Mouse (Mus musculus) forebrain, embryonic 16.5 days (tissue): ENCODE measurements around the gene Epb41l3. TPM values are rescaled to one million over a fixed set of nuclear protein-coding genes. Genes with fewer than 3 reads are reported as not detected.

Experiments used
- ATAC-seq: fragments of 200-750 bp; cut with Nextera tagmentation; 2 replicates; pipeline ENCODE4 v1.8.0; 2017; ENCODE audit warnings: mild to moderate bottlenecking, moderate library complexity
- H3K27ac ChIP-seq: fragments of 300-500 bp; sonication (generic); 2 replicates; pipeline ENCODE4 v1.5.1; 2014; ENCODE audit warnings: low read length, control low read depth
- H3K27me3 ChIP-seq: fragments of 300-500 bp; sonication (generic); replicated peaks from 2 replicates; pipeline ENCODE4 v1.6.1; 2014; ENCODE audit warnings: low read length; ENCODE audit not compliant: control insufficient read depth, insufficient read depth
- H3K36me3 ChIP-seq: fragments of 300-500 bp; sonication (generic); 2 replicates; pipeline ENCODE4 v1.6.1; 2014; ENCODE audit not compliant: control insufficient read depth, insufficient read depth
- H3K4me1 ChIP-seq: fragments of 300-500 bp; sonication (generic); replicated peaks from 2 replicates; pipeline ENCODE4 v1.6.1; 2014; ENCODE audit warnings: low read length; ENCODE audit not compliant: control insufficient read depth, insufficient read depth
- H3K4me2 ChIP-seq: fragments of 300-500 bp; sonication (generic); 2 replicates; pipeline ENCODE4 v1.6.1; 2014; ENCODE audit warnings: mild to moderate bottlenecking, low read length, control low read depth
- H3K4me3 ChIP-seq: fragments of 300-500 bp; sonication (generic); replicated peaks from 2 replicates; pipeline ENCODE4 v1.5.1; 2014; ENCODE audit warnings: mild to moderate bottlenecking, low read length, control low read depth
- H3K9ac ChIP-seq: fragments of 300-500 bp; sonication (generic); replicated peaks from 2 replicates; pipeline ENCODE4 v1.6.1; 2014; ENCODE audit warnings: low read depth, low read length, control low read depth
- H3K9me3 ChIP-seq: fragments of 300-500 bp; sonication (generic); 2 replicates; pipeline ENCODE4 v1.6.1; 2016; ENCODE audit warnings: low read length; ENCODE audit not compliant: control insufficient read depth
- WGBS: fragments of 180-500 bp; shearing (Covaris S2); extraction: QIAGEN DNeasy Blood & Tissue Kit; methylation state at CpG from one replicate; pipeline ENCODE4 v1.1.7; 2014; 5-methylcytosine and 5-hydroxymethylcytosine counted together
- polyA plus RNA-seq: library from polyadenylated mRNA; unstranded; fragments of >200 nt; fragmentation: Nextera tagmentation; extraction: Ambion mirVana; gene quantifications from 2 replicates; pipeline ENCODE4 v1.2.1, GENCODE M21; 2015

Epb41l3 gene
- polyA plus RNA-seq, 1 experiment from 2014 or later = 84.2 TPM

DNA sequence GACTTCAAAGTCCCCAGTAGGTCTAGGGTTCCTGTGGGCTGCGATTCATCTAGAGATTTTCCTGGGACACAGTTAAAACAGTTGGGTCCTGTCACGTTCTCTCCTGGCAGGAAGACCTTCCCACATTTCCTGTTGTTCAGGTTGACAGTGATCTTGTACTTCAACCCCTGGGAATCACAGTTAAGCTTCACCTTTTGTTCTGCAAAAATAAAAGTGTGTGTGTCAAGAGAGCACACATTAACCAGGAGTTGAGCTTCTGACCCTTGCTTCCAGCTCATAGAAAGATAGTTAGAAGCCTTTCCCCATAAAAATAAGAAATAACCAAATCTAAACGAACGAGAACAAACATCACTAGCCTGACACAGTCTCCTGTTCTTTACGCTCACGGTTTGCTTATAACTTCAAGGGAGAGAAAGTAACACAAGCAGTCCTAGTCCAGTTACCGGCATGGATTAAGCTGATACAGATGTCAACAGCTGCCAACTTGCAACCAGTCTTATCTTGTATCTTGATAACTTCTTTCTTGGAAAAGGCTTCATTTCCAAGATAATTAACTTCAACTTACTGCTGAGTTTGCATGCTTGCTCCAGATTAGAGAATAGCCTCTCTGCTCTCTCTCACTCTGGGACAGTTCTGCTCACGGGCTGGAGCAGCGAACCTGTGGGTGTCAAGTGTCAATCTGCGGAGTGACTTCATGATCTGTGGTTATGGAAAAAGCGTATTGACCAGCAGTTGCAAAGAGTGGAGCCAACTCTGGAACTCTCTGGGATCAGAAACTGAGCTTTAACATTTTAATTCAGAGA, 7.3 kb upstream of the Epb41l3 start:
- Histone ChIP-seq H3K4me2 (no peak overlapping the region), H3K4me1 (no peaks in the 10 kb centered on the region), H3K27ac (no peak overlapping the region), H3K27me3 (no peaks in the 10 kb centered on the region), H3K9ac (no peak overlapping the region), H3K36me3 (no peaks in the 10 kb centered on the region), H3K9me3 (no peaks in the 10 kb centered on the region), H3K4me3 (no peak overlapping the region)
- ATAC-seq = no peak
- WGBS = 77% methylated on average over 11 of the region's 11 CpGs

DNA sequence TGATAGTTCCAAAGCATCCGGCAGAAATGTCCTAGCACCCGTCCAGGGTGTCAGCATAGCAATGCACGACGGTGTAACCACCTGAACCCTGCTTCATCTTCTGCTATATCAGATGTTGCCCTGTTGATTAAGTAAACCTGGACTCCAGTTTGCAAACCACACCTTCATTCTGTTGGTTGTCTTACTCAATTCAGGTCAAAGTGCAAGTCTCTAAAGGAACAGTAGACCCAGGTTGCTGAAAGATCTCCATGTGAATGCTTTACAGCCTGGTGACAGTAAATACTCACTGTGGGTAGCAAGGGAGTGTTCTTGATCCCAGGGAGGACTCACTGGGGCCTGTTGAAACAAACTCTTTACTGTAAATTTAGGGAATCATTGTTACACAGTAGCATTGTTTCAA, 1.4 kb upstream of the Epb41l3 start:
- Histone ChIP-seq H3K27me3 (peaks cover 12% of the 10 kb centered on the region; the same call in 1 of the 2 replicates), H3K9me3 (no peaks in the 10 kb centered on the region), H3K27ac (no peak overlapping the region), H3K36me3 (no peaks in the 10 kb centered on the region), H3K9ac (no peak overlapping the region), H3K4me2 (no peak overlapping the region), H3K4me1 (peaks cover 9% of the 10 kb centered on the region), H3K4me3 (no peak overlapping the region)
- WGBS = 86% methylated on average over 4 of the region's 4 CpGs
- no peak for ATAC-seq

DNA sequence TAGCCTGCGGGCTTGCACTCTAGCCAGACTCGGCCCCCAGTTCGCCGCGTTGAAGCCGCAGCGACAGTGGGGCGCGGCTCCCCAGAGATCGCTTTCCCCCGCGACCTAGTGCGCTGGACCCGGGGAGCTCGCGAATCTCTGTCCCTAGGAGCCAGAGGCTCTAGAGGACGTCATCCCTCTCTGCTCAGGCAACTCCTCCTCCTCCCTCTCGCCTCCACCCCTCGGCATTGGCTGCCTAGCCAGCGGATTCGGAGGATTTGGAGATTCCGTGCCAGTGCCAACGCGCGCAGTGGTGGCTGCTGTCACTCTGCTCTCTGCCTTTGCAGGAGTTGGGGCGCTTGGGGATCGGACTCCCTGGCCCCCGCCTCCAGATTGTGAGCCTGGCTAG, 749 bp downstream of the Epb41l3 start:
- Histone ChIP-seq H3K4me1 (peaks cover 9% of the 10 kb centered on the region), H3K9ac (peak overlapping the region; percentile 47), H3K4me2 (peak overlapping the region; percentile 98), H3K27me3 (peaks cover 12% of the 10 kb centered on the region; the same call in 1 of the 2 replicates), H3K4me3 (peak overlapping the region; percentile 55), H3K9me3 (no peaks in the 10 kb centered on the region), H3K36me3 (no peaks in the 10 kb centered on the region), H3K27ac (no peak overlapping the region)
- ATAC-seq = peak; percentile 75
- under 1% methylated on average over 28 of the region's 28 CpGs for WGBS

GRCm38 (mm10) chr17:69076747-69077543, 1.5 kb downstream of the Epb41l3 start:
- peaks cover 12% of the 10 kb centered on the region; the same call in 1 of the 2 replicates for H3K27me3 ChIP-seq
- H3K27ac ChIP-seq = no peak overlapping the region
- peak overlapping the region; percentile 98 for H3K4me2 ChIP-seq
- ATAC-seq = no peak
- peak overlapping the region; percentile 47; the same call in 1 of the 2 replicates for H3K9ac ChIP-seq
- H3K4me3 ChIP-seq = peak overlapping the region; percentile 55
- H3K4me1 ChIP-seq = peaks cover 9% of the 10 kb centered on the region
- H3K9me3 ChIP-seq = no peaks in the 10 kb centered on the region
- no peaks in the 10 kb centered on the region for H3K36me3 ChIP-seq
- 5% methylated on average over 24 of the region's 25 CpGs for WGBS

DNA sequence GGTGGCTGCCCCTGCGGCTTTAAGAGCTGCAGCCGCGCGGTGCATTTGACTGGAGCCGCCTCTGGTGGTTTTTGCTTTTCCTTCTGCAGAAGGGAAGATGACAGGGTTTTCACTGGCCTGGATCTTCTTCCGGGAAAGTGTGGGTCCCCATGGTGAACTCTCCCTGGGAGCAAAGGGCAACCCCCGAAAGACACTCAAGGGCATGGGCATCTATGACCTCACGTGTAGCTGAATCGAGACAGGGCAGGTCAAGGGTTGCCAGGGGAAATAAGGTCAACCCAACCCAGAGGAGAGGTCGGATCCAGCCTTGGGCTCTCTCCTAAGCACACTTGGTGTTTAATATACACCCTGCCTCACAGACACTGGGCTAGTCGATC, 2.0 kb downstream of the Epb41l3 start:
- no peak for ATAC-seq
- Histone ChIP-seq H3K4me1 (peaks cover 9% of the 10 kb centered on the region), H3K36me3 (no peaks in the 10 kb centered on the region), H3K9ac (no peak overlapping the region), H3K4me3 (peak overlapping the region; percentile 55), H3K9me3 (no peaks in the 10 kb centered on the region), H3K4me2 (peak overlapping the region; percentile 98), H3K27ac (no peak overlapping the region), H3K27me3 (peaks cover 12% of the 10 kb centered on the region; the same call in 1 of the 2 replicates)
- 20% methylated on average over 11 of the region's 11 CpGs for WGBS

DNA sequence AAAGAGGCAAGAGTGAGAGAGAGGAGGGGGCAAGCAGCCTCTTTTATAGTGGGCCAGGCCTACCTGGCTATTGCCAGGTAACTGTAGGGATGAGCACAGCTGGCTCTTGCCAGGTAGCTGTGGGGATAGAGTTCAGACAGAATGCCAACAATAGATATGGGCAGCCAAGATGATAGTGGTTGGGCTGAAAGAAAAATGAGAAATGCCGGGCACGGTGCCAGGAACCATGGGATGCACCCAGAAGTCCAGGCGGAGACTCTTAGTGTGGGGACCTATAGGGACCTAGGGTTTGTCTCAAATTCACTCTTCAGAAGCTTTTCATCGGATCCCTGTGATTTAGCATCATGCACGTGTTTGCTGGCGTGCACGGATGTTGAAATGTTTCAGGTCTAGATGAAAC, 6.8 kb downstream of the Epb41l3 start:
- Histone ChIP-seq H3K27me3 (peaks cover 8% of the 10 kb centered on the region; the same call in 1 of the 2 replicates), H3K4me3 (no peak overlapping the region), H3K4me1 (no peaks in the 10 kb centered on the region), H3K36me3 (no peaks in the 10 kb centered on the region), H3K9me3 (no peaks in the 10 kb centered on the region), H3K27ac (no peak overlapping the region), H3K4me2 (no peak overlapping the region), H3K9ac (no peak overlapping the region)
- 91% methylated on average over 7 of the region's 7 CpGs for WGBS
- no peak for ATAC-seq

GRCm38 (mm10) chr17:69091618-69092017, 16.1 kb downstream of the Epb41l3 start:
- H3K27ac ChIP-seq = no peak overlapping the region
- H3K9ac ChIP-seq = no peak overlapping the region
- H3K4me3 ChIP-seq = no peak overlapping the region
- H3K9me3 ChIP-seq = no peaks in the 10 kb centered on the region
- no peaks in the 10 kb centered on the region; the same call in 1 of the 2 replicates for H3K27me3 ChIP-seq
- no peaks in the 10 kb centered on the region for H3K36me3 ChIP-seq
- H3K4me1 ChIP-seq = no peaks in the 10 kb centered on the region
- WGBS = 95% methylated on average over 3 of the region's 3 CpGs
- no peak overlapping the region for H3K4me2 ChIP-seq
- no peak for ATAC-seq

DNA sequence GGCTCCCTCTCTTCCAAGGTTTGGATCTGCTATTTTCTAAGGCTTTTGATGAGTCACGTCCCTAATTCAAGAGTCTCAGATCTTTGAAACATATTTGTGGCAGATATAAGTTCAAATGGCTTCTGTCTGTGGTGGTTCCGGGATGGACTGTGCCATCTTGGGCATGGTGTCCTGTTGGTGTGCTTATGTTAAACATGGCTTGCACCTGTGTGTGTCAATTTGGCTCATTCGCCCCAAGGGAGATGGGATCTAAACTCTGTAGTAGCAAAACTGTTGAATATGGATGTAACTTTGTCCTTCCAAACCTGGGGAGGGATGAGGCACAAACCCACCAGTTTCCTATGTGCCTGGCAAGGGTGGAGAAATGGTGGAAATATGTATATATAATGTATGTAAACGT, 21.6 kb downstream of the Epb41l3 start:
- 92% methylated on average over 4 of the region's 4 CpGs for WGBS

GRCm38 (mm10) chr17:69097955-69098354, 22.5 kb downstream of the Epb41l3 start:
- Histone ChIP-seq H3K27me3 (no peaks in the 10 kb centered on the region; the same call in 1 of the 2 replicates), H3K4me3 (no peak overlapping the region), H3K4me2 (no peak overlapping the region), H3K9ac (no peak overlapping the region), H3K27ac (no peak overlapping the region), H3K36me3 (no peaks in the 10 kb centered on the region), H3K9me3 (no peaks in the 10 kb centered on the region), H3K4me1 (no peaks in the 10 kb centered on the region)
- 58% methylated on average over 7 of the region's 7 CpGs for WGBS
- ATAC-seq = no peak

More for the DNA sequence above, 21.6 kb downstream of the Epb41l3 start:
- Histone ChIP-seq H3K4me3 (no peak overlapping the region), H3K27ac (no peak overlapping the region), H3K36me3 (no peaks in the 10 kb centered on the region), H3K9ac (no peak overlapping the region), H3K27me3 (no peaks in the 10 kb centered on the region; the same call in 1 of the 2 replicates), H3K9me3 (no peaks in the 10 kb centered on the region), H3K4me2 (no peak overlapping the region), H3K4me1 (no peaks in the 10 kb centered on the region)
- no peak for ATAC-seq
